Mouse (Mus musculus) heart, embryonic 12.5 days (tissue): ENCODE measurements around the gene Slc38a10. TPM values are rescaled to one million over a fixed set of nuclear protein-coding genes. Genes with fewer than 3 reads are reported as not detected.
A peak's percentile ranks its signal among the peaks of the same experiment; 100 is the strongest.

Source experiments
- ATAC-seq: fragments of 200-750 bp; cut with Nextera tagmentation; 2 replicates; pipeline ENCODE4 v1.8.0; 2017; ENCODE audit warnings: moderate TSS enrichment, moderate library complexity; ENCODE audit not compliant: insufficient number of reproducible peaks, low FRiP score
- H3K27ac ChIP-seq: fragments of 300-500 bp; sonication (generic); 2 replicates; pipeline ENCODE4 v1.5.1; 2016; ENCODE audit warnings: mild to moderate bottlenecking, moderate library complexity; ENCODE audit not compliant: poor library complexity, severe bottlenecking
- H3K27me3 ChIP-seq: fragments of 300-500 bp; sonication (generic); replicated peaks from 2 replicates; pipeline ENCODE4 v1.6.1; 2016; ENCODE audit warnings: mild to moderate bottlenecking, moderate library complexity
- H3K36me3 ChIP-seq: fragments of 300-500 bp; sonication (generic); 2 replicates; pipeline ENCODE4 v1.6.1; 2016; ENCODE audit warnings: mild to moderate bottlenecking, moderate library complexity
- H3K4me1 ChIP-seq: fragments of 300-500 bp; sonication (generic); replicated peaks from 2 replicates; pipeline ENCODE4 v1.6.1; 2016; ENCODE audit warnings: mild to moderate bottlenecking
- H3K4me2 ChIP-seq: fragments of 300-500 bp; sonication (generic); 2 replicates; pipeline ENCODE4 v1.6.1; 2016; ENCODE audit warnings: mild to moderate bottlenecking, moderate library complexity
- H3K4me3 ChIP-seq: fragments of 300-500 bp; sonication (generic); 2 replicates; pipeline ENCODE4 v1.5.1; 2016; ENCODE audit warnings: mild to moderate bottlenecking
- H3K9ac ChIP-seq: fragments of 300-500 bp; sonication (generic); 2 replicates; pipeline ENCODE4 v1.6.1; 2016; ENCODE audit warnings: mild to moderate bottlenecking, moderate library complexity
- H3K9me3 ChIP-seq: fragments of 300-500 bp; sonication (generic); replicated peaks from 2 replicates; pipeline ENCODE4 v1.6.1; 2016; ENCODE audit warnings: mild to moderate bottlenecking, moderate library complexity
- WGBS: fragments of 180-500 bp; shearing (Covaris S2); methylation state at CpG from one replicate; pipeline ENCODE4 v1.1.7; 2016; 5-methylcytosine and 5-hydroxymethylcytosine counted together
- polyA plus RNA-seq: library from polyadenylated mRNA; unstranded; fragments of >200 nt; fragmentation: Nextera tagmentation; extraction: Ambion mirVana; gene quantifications from 2 replicates; pipeline ENCODE4 v1.2.1, GENCODE M21; 2016

The Slc38a10 gene
- polyA plus RNA-seq, 1 experiment from 2014 or later, result 114 TPM

DNA sequence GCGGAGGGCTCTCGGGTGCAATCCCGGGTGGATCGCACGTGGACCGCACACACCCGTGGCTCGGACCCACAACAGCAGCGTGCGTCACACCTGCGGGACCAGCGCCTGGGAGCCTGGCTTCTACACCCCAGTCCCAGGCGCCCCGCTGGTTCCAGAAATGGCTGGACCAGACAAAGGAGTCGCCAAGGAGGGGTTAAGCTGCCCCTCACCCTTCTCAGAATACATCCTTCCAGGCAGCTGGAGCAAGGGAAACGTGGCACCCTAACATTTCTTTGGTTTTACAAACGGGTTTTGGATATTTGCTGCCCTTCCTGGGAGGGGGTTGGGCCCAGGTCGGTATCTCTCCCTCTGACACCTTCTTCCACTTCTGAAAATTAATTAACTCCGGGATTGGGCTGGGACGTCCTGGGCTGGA is 35.7 kb upstream of the Slc38a10 start:
- Histone ChIP-seq H3K4me2 (peak overlapping the region; percentile 97), H3K36me3 (peaks cover 11% of the 10 kb centered on the region; the same call in 1 of the 2 replicates), H3K27me3 (no peaks in the 10 kb centered on the region), H3K27ac (peak overlapping the region; percentile 66), H3K9ac (peak overlapping the region; percentile 87), H3K4me1 (peaks cover 63% of the 10 kb centered on the region), H3K9me3 (no peaks in the 10 kb centered on the region), H3K4me3 (peak overlapping the region; percentile 62)
- WGBS, result 3% methylated on average over 20 of the region's 20 CpGs
- ATAC-seq, result no peak

DNA sequence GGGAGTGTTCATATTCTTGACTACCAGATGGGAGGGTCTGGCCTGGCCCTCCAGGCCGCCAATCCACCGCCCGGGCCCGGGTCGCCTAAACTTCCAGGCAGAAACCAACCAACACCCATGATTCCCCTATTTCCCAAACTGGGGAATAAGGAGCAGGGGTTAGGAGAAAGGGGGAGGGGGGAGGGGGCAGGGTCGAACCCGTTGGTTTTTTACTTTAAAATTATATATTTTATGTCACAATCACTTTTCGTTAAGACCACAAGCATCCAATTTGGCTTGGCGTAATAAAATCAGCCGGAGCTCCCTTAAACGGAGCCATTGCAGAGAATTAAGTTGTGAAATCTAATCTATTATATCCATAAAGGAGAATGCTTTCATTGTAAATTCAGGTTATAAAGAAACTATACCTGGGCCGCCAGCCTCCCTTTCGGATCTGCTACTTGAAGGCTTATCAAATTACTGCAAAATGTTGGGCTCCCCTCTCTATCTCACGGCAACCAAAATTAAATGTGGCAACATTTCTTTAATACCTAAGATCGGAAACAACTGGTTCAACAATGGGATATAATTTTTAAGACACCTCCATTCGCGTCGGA is 35.1 kb upstream of the Slc38a10 start:
- H3K4me3 ChIP-seq, result peak overlapping the region; percentile 62
- peak overlapping the region; percentile 87 for H3K9ac ChIP-seq
- peaks cover 58% of the 10 kb centered on the region for H3K4me1 ChIP-seq
- no peaks in the 10 kb centered on the region for H3K27me3 ChIP-seq
- ATAC-seq, result no peak
- 10% methylated on average over 18 of the region's 18 CpGs for WGBS
- H3K4me2 ChIP-seq, result peak overlapping the region; percentile 97
- no peaks in the 10 kb centered on the region for H3K9me3 ChIP-seq
- H3K36me3 ChIP-seq, result peaks cover 11% of the 10 kb centered on the region; the same call in 1 of the 2 replicates
- H3K27ac ChIP-seq, result peak overlapping the region; percentile 95

DNA sequence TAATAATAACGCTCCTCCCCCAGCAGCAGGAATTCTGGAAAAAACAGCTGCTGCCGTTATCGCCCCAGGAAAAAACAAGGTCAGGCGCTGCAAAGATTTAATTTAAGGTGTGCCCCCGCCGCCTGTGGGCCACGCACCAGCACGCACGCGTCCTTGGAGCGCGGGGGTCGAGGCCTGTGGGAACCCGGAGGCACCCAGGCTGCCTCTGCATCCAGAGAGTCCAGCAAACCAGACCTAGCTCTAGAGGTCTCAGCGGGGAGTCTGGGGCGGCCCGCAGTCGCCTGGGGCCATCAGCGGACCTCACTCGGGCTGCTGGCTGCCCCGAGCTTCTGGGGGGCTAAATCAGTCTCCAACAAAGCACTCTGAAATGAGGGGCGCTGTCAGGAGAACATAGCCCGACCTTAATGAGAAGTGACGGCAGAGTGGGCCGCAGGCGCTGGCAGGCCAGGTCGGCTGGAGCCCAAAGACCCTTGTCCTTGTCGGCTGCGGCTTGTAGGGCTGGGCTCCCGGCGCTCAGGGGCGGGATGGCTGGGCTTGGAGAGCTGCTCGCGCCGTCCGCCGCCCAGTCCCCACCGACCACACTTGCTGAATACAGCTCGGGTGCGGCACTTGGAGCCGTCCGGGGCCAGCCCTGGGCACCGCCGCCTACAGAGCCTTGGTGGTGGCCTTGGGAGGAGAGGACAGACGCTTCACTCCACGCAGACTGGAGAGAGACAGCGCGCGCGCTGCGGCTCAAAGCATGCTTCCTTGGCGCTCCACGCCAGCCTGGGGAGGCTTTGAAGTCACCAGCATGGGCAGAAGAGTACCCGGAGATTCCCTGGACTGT is 34.4 kb upstream of the Slc38a10 start:
- H3K27ac ChIP-seq, result peak overlapping the region; percentile 95
- H3K9me3 ChIP-seq, result no peaks in the 10 kb centered on the region
- no peaks in the 10 kb centered on the region for H3K27me3 ChIP-seq
- ATAC-seq, result no peak
- peaks cover 11% of the 10 kb centered on the region; the same call in 1 of the 2 replicates for H3K36me3 ChIP-seq
- H3K9ac ChIP-seq, result peak overlapping the region; percentile 87
- peak overlapping the region; percentile 97 for H3K4me2 ChIP-seq
- peak overlapping the region; percentile 62 for H3K4me3 ChIP-seq
- peaks cover 51% of the 10 kb centered on the region for H3K4me1 ChIP-seq
- 2% methylated on average over 54 of the region's 54 CpGs for WGBS

DNA sequence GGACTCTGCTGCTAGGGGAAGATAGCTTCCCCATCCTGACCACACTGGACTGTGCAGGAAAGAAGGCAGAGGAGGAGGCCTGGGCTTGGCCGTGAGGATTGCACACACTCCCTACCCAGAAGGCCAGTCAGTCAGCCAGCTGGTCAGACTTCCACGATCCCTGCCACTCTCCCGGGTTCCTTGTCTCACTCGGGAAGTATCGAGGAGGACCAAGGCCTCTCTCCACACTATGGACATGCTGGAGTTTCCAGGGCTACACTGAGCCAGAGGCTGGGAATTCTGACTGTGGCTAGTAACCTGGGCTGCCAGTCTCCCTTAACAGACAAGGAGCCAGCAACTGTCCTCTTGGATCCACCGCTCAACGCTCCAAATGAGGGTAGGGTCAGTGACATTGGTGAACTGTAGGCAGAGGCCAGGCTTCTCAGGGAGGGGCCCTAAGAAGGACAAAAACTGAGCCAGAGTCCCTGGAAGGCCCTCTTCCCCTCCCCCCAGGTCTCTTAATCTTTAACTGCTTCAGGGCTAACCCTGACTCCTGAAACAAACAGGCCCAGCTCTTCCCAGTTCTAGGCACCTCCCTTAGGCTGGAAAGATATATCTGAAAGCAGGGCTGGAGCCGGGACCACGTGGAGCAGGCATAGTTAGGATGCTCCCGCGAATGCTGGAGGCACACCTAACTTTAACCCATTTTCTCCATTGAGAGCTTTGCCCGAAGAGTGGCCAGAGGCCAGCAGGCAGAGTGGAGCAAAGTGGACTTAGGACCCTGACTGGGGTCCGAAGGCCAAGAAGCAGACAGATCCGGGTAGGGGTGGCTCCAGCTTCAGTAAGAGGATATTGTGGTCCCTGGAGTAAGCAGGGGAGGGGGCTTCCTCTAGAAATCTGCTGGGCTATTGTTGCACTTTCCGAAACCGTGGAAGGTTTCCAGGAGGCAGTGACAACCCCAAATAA is 33.5 kb upstream of the Slc38a10 start:
- H3K4me2 ChIP-seq, result peak overlapping the region; percentile 97
- H3K27ac ChIP-seq, result peak overlapping the region; percentile 95
- H3K4me1 ChIP-seq, result peaks cover 48% of the 10 kb centered on the region
- H3K9me3 ChIP-seq, result no peaks in the 10 kb centered on the region
- H3K4me3 ChIP-seq, result peak overlapping the region; percentile 62
- no peaks in the 10 kb centered on the region for H3K27me3 ChIP-seq
- peak overlapping the region; percentile 87 for H3K9ac ChIP-seq
- 5% methylated on average over 16 of the region's 16 CpGs for WGBS
- H3K36me3 ChIP-seq, result peaks cover 11% of the 10 kb centered on the region; the same call in 1 of the 2 replicates
- ATAC-seq, result peak; percentile 58

DNA sequence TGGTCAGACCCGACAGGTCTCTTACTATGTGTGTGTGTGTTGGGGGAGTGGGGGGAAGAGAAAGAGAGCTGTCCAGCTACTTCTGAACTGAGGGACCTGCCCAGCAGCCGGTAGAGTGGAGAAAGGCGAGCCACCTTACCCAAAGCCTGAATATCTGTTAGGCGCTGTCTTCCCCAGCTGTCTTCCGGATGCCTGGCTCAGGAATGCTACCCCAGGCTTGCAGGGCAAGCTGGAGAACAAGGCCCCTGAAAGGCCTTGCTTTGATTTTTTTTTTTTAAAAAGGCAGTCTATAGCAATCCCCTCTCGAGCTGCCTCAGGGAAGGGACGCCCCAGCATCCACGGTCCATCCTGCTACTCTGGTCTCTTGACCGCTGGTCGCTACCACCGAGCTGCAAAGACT is 32.6 kb upstream of the Slc38a10 start:
- H3K36me3 ChIP-seq, result peaks cover 11% of the 10 kb centered on the region; the same call in 1 of the 2 replicates
- no peaks in the 10 kb centered on the region for H3K27me3 ChIP-seq
- H3K9ac ChIP-seq, result peak overlapping the region; percentile 87
- H3K9me3 ChIP-seq, result no peaks in the 10 kb centered on the region
- H3K4me1 ChIP-seq, result peaks cover 48% of the 10 kb centered on the region
- WGBS, result 34% methylated on average over 11 of the region's 11 CpGs
- no peak for ATAC-seq
- no peak overlapping the region for H3K4me3 ChIP-seq
- H3K4me2 ChIP-seq, result peak overlapping the region; percentile 97
- H3K27ac ChIP-seq, result peak overlapping the region; percentile 95

DNA sequence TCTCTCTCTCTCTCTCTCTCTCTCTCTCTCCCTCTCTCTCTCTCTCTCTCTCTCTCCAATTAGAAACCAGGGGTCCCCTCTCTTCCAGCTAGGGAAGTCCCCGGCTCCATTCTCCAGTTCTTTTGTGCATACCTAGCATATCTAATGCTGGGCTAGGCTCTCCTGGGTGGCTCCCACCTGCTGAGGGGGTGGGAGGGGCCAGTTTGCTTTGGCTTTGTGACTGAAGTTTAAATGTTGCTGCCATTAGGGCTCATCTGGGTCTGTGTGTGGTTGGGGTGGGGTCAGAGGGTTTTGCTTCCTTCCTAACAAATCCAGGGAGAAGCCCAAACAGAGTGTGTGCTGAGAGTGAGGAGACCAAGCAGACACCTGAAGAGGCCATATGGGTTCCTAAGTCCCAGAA is 32.0 kb upstream of the Slc38a10 start:
- Histone ChIP-seq H3K27ac (peak overlapping the region; percentile 95; the same call in 1 of the 2 replicates), H3K4me2 (peak overlapping the region; percentile 97; the same call in 1 of the 2 replicates), H3K27me3 (no peaks in the 10 kb centered on the region), H3K9ac (no peak overlapping the region; the same call in 1 of the 2 replicates), H3K4me1 (peaks cover 48% of the 10 kb centered on the region), H3K36me3 (peaks cover 11% of the 10 kb centered on the region; the same call in 1 of the 2 replicates), H3K9me3 (no peaks in the 10 kb centered on the region), H3K4me3 (no peak overlapping the region)
- ATAC-seq, result no peak
- 31% methylated on average over 1 of the region's 1 CpGs for WGBS

DNA sequence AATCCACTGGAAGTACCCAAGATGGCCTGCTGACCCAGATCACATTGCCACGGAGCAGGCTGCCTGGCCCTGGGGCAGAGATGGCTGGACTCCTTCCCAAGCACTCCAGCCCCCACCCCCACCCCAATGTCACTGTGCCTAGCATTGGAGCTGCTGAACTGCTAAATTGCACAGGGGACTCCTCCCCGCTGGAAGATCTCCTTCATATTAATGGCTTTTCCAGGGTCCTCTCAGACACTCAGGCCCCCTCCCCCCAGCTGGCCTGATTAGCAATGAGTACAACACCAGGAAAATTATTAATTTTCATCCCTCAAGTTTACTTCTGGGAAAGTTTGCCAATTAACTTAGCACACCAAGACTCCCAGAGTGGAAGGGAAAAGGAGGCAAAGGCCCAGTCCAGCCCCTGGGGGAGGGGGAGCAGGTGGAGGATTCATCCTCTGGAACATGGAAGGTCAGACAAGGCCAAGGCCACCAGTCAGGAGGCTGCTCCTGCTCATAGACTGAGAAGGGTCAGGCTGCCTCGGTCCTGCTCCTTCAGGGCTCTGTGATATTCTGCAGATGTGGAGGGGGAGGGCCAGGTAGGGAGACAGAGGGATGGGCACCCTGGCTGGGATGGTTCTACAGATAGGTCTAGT is 31.4 kb upstream of the Slc38a10 start:
- no peak overlapping the region for H3K4me3 ChIP-seq
- H3K9ac ChIP-seq, result no peak overlapping the region
- no peaks in the 10 kb centered on the region for H3K9me3 ChIP-seq
- no peaks in the 10 kb centered on the region for H3K27me3 ChIP-seq
- H3K4me2 ChIP-seq, result no peak overlapping the region
- H3K36me3 ChIP-seq, result peaks cover 7% of the 10 kb centered on the region; the same call in 1 of the 2 replicates
- WGBS, result 23% methylated on average over 3 of the region's 3 CpGs
- 0 out of 2 replicates have a peak overlapping the region, but pooled peaks have one; percentile 23 for H3K27ac ChIP-seq
- ATAC-seq, result no peak
- peaks cover 48% of the 10 kb centered on the region for H3K4me1 ChIP-seq

DNA sequence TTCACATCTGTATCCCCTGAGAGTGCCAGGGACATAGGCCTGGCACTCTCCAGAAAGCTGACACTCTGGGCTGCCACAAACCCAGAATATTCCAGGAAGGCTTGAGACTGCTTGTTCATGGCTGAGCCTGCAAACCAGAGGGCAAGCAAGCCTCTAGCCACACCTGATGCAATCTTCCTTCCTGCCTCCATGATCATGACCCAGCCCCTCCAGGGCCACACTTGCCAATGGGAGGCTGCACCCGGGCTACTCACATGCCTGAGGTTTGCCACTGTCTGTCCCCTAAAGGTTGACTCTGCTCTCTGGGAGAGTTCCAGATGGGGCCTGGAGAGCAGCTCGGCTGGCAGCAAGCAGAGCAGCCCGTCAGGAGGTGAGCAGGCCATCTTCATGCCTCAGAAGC is 30.2 kb upstream of the Slc38a10 start:
- no peak overlapping the region for H3K4me2 ChIP-seq
- H3K4me1 ChIP-seq, result peaks cover 44% of the 10 kb centered on the region
- no peak overlapping the region for H3K4me3 ChIP-seq
- 68% methylated on average over 3 of the region's 3 CpGs for WGBS
- H3K27me3 ChIP-seq, result no peaks in the 10 kb centered on the region
- peaks cover 5% of the 10 kb centered on the region; the same call in 1 of the 2 replicates for H3K36me3 ChIP-seq
- ATAC-seq, result no peak
- H3K9ac ChIP-seq, result no peak overlapping the region
- H3K9me3 ChIP-seq, result no peaks in the 10 kb centered on the region
- H3K27ac ChIP-seq, result no peak overlapping the region

DNA sequence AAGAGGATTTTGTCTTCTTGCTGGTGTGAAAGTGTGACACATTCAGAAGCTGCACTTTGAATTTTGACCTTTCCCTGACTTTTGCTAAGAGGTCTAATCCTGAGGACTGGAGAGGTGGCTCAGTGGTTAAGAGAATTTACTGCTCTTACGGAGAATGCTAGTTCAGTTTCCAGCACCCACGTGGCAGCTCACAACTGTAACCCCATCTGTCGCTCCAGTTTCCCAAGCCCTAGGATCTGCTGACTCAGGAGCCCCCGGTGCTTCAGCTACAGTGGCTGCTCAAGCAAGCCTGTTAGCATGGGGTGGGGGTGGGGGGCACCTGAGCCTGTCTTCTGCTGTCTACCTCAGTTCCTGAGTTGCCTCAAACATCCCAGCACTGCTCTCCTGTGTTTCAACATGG is 28.2 kb upstream of the Slc38a10 start:
- WGBS, result 51% methylated on average over 4 of the region's 4 CpGs
- no peak overlapping the region for H3K9ac ChIP-seq
- H3K4me3 ChIP-seq, result no peak overlapping the region
- no peak overlapping the region for H3K27ac ChIP-seq
- H3K27me3 ChIP-seq, result no peaks in the 10 kb centered on the region
- H3K4me2 ChIP-seq, result no peak overlapping the region
- ATAC-seq, result no peak
- no peaks in the 10 kb centered on the region for H3K9me3 ChIP-seq
- peaks cover 24% of the 10 kb centered on the region for H3K4me1 ChIP-seq
- H3K36me3 ChIP-seq, result no peaks in the 10 kb centered on the region

DNA sequence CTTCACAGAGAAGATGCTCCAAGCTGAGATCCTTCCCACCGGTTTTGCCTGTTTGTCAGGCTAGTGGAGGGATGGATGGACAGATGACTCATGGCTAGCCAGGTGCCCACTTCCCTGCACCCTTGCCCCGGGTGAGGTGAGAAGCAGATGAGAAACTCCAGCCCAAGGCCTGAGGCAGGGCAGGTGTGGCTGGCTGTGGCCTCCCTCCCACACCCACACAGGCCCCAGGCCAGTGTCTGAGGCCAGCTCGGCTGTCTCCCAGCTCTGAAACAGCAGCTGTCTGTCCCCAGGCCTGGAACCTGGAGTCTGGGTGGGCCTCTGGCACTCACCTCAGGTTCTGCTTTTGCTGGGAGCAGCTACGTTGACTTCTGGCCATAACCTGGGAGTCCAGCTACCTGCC is 24.8 kb upstream of the Slc38a10 start:
- Histone ChIP-seq H3K4me1 (peaks cover 14% of the 10 kb centered on the region), H3K27ac (no peak overlapping the region), H3K9ac (no peak overlapping the region), H3K4me2 (no peak overlapping the region), H3K9me3 (no peaks in the 10 kb centered on the region), H3K4me3 (no peak overlapping the region), H3K36me3 (no peaks in the 10 kb centered on the region), H3K27me3 (no peaks in the 10 kb centered on the region)
- ATAC-seq, result no peak
- WGBS, result 65% methylated on average over 4 of the region's 4 CpGs
